Mouse (Mus musculus): ENCODE measurements around the gene Bmpr1a.
"Not testable (repeated sequence)": the region's sequence is repeated elsewhere in the genome, so short reads cannot be mapped to it uniquely, and the experiment has no call there.

Bmpr1a gene

DNA sequence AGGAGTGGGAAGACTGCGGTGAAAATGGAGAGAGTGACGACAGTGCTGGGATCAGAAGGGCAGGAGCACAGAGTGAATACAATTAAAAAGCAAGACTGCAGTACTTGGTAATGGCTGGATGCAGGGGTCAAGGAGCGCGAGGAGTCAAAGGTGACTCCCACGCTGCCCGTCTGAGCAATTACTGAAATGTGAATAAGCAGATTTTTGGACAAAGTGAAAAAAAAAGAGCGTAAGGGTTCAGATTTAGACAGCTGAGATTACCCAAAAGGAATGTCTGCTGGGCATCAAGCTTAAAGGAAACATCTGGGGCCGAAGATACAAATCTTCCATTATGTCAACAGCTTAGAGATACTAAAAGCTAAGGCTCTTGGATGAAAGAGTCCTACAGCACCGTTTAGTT, 53.3 kb downstream of the Bmpr1a start:
- DNase-seq (ENCODE audit: low read depth, low spot score): no peak

- no peak for DNase-seq (ENCODE audit: low read depth, low spot score)
Measured at GRCm38 (mm10) chr14:34448398-34448797, 54.7 kb downstream of the Bmpr1a start.

GRCm38 (mm10) chr14:34447659-34448058, 55.5 kb downstream of the Bmpr1a start:
- DNase-seq (ENCODE audit: low read depth, low spot score): no peak

GRCm38 (mm10) chr14:34446624-34447023, 56.5 kb downstream of the Bmpr1a start:
- DNase-seq (ENCODE audit: low read depth, low spot score): peak; percentile 51

DNA sequence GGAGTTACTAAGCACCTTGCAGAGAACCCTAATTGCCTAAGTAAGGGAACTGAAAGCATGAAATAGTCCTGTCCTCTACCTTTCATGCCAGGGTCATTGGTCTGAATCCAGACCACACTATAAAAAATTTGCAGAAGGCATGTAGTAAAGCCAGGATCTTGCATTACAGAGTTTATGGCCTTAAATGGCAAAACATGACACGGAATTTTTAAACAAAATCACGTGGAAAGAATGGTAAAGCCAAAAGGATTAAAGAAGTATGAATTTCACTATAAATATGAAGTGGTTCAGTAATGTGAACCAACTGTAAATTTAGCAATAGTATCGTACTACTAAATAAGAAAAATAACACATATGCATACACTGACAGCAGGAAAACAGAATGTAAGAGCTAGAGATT, 57.8 kb downstream of the Bmpr1a start:
- DNase-seq (ENCODE audit: low read depth, low spot score): peak; percentile 68

DNA sequence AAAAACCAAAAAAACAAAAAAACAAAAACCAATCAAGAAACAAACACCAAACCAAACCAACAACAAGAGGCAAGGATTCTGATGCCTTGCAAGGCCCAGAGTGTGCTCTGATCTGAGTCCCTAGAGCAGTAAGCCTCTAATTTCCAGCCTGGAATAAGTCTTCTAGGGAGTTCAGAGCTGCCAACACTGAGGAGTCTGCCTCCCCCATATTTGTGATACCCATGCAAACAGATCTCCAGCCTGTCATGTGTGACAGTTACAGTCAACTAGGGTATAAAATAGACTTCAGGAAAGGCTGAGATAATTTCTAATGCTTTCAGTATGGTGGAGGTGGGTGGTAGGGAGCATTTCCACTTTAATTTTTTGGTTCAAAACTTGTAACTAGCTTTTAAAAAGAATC, 58.2 kb downstream of the Bmpr1a start:
- no peak for DNase-seq (ENCODE audit: low read depth, low spot score)

DNA sequence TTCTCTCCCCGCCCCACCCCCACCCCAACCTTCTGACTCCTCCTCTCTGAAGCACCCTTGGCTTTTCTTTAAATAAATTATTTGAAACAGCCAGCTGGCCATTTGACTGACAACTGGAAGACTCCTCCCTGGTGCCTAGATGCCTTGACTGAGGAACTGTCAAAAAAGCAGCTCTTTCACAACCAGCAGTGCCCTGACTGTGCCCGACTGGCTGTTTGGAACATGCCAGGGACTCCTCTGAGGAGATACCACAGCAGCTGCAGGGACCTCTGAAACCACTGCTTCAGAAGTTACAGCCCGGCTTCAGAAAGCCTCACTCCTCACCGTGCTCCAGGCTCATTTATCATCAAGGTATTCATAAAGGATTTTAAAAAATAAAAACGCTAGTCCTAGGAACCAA, 58.8 kb downstream of the Bmpr1a start:
- DNase-seq (ENCODE audit: low read depth, low spot score): peak; percentile 34

DNA sequence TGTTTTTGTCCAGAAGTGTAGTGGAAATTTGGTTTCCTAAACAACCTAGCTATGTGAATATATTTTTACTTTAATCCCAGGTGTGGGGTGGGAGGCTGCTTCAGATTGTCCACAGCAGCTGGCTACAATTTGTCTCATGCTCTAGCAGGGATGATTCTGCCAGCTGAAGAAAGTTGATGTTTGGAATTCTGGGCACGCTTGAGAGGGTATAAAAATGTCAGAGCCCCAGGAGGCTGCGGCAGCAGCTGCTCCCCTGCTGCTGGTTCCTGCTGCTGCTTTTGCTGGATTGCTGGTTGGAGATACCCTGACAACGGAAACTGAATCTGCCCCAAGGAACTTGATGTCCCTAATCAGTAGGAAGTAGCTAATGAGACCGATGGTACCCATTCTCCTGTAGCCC, 60.6 kb downstream of the Bmpr1a start:
- no peak for DNase-seq (ENCODE audit: low read depth, low spot score)

DNA sequence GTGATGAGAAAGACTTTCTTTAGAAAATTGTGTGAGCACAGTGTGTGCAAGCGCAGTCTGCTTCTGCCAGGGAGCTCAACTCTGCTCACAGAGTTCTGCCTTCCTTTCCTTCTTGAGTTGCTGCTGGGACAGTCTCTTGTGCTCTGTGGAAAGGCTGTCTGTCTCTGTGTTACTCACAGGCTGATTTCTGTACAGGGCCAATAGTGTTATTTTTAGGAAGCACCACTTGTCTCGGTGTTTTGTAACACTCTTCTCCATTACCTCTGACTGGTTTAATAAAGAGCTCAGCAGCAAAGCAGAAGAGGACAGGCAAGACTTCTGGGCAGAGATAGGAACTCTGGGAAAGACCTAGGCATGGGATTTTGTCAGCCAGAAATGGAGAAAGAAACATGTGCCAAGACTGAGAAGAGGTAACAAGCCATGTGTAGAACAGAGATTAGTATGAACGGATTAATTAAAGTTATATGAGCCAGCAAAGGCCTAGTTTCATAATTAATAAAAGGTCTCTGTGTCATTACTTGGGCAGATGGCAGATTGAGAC, 62.5 kb downstream of the Bmpr1a start:
- no peak for DNase-seq (ENCODE audit: low read depth, low spot score)

DNA sequence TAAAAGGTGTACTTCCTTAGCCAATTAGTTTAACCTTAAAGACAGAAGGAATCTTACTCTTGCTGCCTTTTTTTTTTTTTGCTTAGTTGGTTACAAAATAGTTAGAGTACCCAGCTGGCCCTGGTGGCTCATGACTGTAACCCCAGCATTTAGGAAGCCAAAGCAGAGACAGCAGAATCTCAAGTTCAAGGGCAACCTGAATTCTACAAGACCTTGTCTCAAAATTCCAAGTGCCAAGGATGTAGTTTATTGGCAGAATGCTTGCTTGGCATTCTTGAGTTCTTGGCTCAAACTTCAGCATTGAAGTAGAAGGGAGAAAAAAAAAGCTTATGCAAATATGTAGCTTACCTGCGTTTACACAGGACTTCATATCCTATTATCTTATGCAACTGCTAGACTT, 74.1 kb downstream of the Bmpr1a start:
- no peak for DNase-seq (ENCODE audit: low read depth, low spot score)

DNA sequence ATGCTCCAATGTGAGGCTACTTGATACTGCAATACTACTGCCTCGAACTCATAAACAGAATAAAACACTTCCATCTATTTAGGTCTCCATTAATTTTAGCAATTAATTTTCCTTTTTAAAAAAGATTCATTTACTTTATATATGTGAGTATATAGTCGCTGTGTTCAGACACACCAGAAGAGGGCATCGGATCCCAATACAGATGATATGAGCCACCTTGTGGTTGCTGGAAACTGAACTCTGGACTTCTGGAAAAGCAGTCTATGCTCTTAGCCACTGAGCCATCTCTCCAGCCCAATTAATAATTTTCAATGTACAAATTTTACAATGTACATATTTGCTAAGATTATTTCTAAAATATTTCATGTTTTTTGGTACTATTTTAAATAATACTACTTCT, 74.9 kb downstream of the Bmpr1a start:
- no peak for DNase-seq (ENCODE audit: low read depth, low spot score)

DNA sequence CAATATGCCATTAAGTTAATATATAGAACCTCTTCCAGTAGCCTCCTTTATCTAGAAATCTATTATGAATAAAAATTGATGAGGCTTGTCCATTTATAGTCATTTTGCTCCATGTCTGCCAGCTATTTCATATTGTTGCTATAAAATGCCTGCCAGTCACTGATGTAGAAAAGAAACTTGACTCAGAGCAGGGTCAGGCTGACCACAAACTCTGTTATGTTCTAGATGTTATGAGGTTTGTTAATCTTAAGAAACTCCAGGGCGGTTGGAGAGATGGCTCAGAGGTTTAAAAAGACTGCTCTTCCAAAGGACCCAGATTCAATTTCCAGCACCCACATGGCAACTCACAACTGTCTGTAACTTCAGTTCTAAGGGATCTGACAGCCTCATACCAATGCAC, 82.1 kb downstream of the Bmpr1a start:
- no peak for DNase-seq (ENCODE audit: low read depth, low spot score)

DNA sequence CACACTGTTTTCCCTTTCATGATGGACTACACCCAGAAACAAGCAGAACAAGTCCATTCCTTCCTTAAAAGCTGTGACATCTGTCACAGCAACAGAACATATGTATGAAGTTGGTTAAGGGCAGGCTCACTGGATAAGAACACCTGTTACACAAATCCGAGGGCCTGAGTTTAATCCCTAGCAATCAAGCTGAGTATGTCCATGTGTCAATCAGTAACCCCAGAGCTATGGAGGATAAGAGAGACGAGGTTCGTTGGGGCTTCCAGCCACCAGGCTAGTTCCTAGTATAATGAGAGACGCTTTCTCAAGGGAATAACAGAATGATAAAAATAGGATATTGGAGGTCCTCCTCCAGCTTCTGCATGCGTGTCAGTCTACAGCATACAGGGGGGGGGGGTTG, 85.6 kb downstream of the Bmpr1a start:
- no peak for DNase-seq (ENCODE audit: low read depth, low spot score)

DNA sequence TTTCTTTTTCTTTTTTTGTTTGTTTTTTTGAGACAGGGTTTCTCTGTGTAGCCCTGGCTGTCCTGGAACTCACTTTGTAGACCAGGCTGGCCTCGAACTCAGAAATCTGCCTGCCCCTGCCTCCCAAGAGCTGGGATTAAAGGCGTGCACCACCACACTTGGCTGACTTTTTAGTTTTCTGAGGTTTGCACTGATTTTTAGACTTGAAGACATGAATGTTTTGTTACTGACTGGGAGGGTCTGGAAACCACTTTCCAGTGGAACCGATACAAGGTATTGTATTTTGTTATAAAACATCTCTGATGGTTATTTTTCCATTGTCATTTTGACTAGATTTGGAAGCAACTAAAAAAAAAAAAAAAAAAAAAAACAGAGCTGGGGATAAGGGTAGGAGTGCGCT, 86.2 kb downstream of the Bmpr1a start:
- DNase-seq (ENCODE audit: low read depth, low spot score): not testable (repeated sequence)

DNA sequence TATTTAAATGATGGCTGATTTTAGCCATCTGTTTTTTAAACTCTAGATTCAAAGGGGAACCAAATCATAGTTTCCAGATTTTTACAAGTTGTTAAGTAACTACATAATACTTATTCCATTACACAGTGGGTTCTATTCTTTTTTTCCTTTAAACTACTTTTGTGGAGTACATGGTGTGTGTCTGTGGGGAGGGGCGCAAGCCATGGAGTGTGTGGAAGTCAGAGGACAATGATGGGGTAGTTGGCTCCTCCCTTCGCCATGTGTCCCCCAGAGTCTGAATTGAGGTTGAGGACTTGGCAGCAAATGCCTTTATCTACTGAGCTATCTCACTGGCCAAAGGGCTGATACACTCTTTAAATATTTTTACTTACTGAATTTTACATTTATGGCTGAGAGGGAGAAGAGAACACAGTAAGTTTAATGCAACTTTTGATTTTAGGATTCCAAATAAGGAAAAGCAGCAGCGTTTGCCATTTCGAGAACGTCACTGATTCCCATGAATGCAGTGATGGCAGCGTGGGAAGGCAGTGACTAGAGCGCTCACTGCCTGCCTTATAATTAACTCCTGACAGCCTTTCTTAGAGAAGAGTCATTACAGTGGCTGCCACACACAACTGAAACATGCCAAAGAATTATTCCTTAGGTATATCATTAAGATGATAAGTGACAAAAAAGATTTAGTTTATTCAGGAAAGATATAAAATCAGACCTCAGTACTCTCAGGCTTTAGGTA, 90.8 kb downstream of the Bmpr1a start:
- no peak for DNase-seq (ENCODE audit: low read depth, low spot score)

DNA sequence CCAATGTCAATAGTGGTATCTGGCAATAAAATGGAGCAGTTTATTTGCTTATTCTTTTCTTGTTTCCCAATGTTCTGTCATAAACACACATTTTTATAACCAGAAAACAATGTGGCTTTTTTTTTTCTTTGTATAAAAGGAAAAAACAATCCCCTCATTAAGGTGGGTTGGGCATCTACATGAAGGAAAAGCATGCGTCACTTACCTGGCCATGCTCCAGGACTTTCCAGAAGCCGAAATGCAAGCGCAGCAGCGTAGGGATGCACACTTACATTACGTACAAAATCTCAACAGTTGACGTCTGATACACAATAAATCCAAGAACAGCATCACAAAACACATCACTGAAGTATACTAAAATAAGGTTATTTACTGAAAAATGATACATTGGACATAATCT, 92.4 kb downstream of the Bmpr1a start:
- DNase-seq (ENCODE audit: low read depth, low spot score): no peak

DNA sequence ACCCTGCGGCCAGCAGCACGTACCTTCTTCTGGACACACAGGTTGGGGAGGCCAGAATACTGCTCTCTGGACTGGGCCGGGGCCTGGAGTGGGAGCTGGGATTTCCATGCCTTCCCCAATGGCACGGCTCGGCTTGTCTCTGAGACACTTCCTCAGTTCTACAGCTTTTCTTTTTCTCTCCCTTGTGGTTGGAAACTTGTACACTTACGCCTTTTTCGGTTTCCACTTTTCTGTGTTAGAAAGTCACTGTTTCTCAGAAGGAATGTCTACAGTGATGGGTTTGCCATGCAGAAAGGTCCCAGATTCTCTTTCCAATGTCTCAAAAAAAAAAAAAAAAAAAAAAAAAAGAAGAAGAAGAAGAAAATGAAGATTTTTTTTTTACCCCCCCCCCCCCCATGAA, 99.7 kb downstream of the Bmpr1a start:
- no peak for DNase-seq (ENCODE audit: low read depth, low spot score)

DNA sequence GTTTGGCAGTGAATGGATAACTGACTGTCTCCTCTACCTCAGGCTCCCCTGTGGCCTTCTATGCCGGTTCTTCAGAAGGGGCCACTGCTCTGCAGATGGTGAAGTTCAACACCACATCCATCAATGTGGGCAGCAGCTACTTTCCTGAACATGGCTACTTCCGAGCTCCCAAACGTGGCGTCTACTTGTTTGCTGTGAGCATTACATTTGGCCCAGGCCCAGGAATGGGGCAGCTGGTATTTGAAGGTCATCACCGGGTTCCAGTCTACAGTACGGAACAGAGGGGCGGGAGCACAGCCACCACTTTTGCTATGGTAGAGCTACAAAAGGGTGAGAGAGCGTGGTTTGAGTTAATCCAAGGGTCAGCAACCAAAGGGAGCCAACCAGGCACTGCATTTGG, 100.3 kb downstream of the Bmpr1a start:
- DNase-seq (ENCODE audit: low read depth, low spot score): no peak

GRCm38 (mm10) chr14:34401135-34401534, 102.0 kb downstream of the Bmpr1a start:
- DNase-seq (ENCODE audit: low read depth, low spot score): peak; percentile 80

DNA sequence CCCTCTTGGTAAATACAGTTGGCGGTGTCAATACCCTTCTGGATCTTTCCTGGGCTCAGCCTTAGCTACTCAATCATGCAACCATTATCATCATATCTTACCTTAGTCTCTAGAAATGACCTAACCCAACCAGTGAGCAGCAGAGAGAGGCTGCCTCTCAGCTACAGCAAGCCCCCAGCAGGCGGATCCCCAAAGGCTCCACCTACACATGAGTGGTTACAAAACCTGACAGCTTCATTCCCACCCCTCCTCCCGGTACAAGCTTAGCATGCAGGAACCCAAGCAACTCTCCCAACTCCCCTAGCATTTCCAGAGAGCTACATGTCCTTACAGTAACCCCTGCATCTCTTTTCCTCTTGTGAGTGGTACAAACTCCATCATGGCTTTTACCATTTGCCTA, 103.1 kb downstream of the Bmpr1a start:
- no peak for DNase-seq (ENCODE audit: low read depth, low spot score)

DNA sequence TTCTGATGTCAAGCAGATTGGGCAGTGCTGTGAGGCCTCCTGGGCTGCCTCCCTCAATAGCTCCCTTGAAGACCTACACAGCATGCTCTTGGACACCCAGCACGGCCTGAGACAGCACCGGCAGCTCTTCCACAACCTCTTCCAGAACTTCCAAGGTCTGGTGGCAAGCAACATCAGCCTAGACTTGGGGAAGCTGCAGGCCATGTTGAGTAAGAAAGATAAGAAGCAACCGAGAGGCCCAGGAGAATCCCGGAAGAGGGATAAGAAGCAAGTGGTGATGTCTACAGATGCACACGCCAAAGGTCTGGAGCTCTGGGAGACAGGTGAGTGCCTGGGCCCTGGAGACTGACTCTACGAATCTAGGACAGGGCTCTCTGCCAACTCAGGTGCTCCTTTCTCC, 103.8 kb downstream of the Bmpr1a start:
- no peak for DNase-seq (ENCODE audit: low read depth, low spot score)

- no peak for DNase-seq (ENCODE audit: low read depth, low spot score)
Measured at GRCm38 (mm10) chr14:34398901-34399300, 104.2 kb downstream of the Bmpr1a start.

DNA sequence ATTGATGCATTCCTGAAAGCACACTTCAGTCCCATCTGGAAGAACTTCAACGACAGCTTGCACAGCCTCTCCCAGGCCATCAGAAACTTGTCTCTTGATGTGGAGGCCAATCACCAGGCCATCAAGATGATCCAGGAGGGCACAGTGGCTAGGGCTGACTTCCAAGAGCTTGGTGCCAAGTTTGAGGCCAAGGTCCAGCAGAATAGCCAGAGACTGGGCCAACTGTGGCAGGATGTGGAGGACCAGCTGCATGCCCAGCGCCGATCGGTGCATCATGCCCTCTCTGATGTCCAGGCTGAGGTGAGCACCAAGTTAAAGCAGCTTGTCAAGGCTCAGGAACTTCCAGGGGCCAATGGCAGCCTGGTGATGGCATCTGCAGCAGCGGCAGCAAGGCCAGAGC, 105.3 kb downstream of the Bmpr1a start:
- DNase-seq (ENCODE audit: low read depth, low spot score): no peak

DNA sequence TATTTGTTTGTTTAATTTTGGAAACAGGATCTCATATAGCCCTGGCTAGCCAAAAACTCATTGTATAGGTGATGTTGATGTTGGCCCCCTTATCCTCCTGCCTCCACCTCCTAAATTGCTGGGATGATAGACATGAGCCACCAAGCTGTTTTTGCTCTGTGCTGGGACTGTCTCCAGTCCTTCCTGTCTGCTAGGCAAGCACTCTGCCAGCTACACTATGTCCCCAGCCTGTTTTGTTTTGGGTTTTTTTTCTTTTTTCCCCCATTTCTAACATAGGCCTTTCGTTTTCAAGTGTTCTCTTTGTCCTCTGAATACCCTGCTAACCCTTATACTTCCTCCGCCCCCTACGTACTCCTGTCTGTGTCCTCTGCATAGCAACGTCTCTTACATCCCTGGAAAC, 109.8 kb downstream of the Bmpr1a start:
- DNase-seq (ENCODE audit: low read depth, low spot score): no peak

All from A20 (cell line).